Mouse (Mus musculus) adrenal gland, postnatal 14 days (tissue): ENCODE measurements around the gene Gng12. TPM values are rescaled to one million over a fixed set of nuclear protein-coding genes. Genes with fewer than 3 reads are reported as not detected.
"Not testable (repeated sequence)": the region's sequence is repeated elsewhere in the genome, so short reads cannot be mapped to it uniquely, and the experiment has no call there.

Experiments used
- DNase-seq: peaks from one replicate; pipeline ENCODE4 v3.0.0; 2021; ENCODE audit warnings: mixed read lengths
- total RNA-seq: library from RNA; stranded (reverse); gene quantifications from 2 replicates; pipeline ENCODE4 v1.2.3, GENCODE M21; 2021

Gng12 gene
- total RNA-seq, 1 experiment from 2014 or later, result 85.3 TPM

DNA sequence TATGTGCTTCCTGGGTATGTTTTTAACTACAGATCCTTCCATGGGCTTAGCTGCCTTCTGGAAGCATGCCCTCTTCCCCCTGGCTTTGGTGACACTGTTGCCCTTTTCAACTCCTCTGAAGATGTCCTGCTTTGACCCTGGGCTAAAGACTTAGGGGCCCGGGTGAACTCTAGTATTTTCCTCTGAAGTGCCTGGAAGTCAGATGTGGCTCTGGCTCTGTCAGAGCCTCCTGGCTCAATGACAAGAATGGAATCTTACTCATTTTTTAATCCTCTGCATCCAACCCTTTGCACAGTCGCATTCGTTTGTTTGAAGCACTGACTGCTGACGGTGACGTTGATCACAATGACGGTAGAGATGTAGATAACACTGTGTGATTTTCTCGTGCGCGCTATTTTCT is 96.0 kb downstream of the Gng12 start:
- DNase-seq, result peak; percentile 25

DNA sequence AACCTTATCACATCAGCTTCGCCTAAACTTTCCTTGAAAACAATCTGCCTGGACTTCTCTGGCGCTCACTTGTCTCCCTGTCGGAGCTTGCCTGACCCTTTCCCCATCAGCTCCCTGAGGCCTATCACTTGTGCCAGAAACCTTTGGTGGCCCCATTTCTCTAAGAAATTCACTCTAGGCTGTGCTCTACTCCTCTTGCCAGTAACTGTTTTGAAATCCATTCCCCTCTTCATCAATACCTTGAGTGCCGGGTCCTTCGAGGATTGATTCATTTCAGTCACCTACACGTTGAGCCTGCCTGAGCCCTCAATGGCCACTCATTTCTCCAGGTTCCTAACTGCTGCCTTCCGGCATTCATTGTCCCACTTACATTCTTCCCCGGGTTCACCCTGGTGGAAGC is 96.6 kb downstream of the Gng12 start:
- peak; percentile 35 for DNase-seq

DNA sequence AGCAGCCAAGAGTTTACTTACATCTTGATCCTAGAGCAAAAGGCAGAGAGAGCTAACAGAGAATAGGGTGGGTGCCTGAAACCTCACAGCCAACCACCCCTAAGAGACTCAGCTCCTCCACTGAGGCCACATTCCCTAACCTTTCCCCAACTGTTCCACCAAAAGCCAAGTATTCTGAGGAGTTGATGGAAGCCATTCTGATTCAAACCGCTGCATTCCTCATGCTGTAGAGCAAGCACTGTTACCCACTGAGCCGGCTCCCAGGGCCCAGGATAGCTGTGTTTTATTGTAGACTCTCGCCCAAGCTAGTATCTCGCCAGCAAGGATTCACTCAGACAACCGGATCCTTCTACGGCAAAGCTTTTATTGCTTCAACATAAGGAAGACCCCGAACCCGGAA is 98.8 kb downstream of the Gng12 start:
- no peak for DNase-seq

DNA sequence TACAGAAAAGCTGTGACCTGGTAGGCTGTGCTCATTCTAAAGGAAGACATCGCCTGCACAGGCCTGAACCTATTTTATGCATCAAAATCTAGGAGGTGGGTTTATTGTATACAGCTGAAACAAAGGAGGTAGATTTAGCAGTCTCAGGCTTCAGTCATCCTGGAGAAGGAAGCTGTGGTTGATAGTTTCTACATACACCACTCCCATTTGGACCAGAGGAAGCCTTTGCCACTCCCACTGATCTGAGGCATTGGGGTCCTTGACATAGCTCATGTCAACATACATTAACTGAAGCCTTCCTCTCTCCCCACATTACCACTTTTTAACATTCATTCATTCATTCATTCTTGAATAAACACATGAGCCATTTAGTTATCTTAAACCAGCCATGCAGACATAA is 99.6 kb downstream of the Gng12 start:
- no peak for DNase-seq

DNA sequence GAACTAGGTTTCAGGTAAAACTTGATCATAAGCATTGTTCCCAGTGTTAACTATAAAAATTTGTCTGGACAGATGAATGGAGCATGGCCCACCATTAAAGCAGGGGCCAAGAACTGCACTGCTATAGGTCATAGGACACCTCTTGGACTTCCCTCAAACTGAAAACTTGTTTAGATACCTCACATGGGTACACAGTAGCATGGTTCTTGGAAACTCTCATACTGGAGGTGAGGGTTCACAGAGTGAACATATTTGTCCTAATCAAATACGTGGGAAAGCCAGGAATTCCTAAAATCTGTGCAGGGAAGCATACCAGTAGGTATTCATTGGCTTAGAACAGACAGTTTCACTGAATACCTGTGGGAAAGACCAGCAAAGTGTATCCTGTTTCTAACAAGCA is 100.1 kb downstream of the Gng12 start:
- DNase-seq, result no peak

DNA sequence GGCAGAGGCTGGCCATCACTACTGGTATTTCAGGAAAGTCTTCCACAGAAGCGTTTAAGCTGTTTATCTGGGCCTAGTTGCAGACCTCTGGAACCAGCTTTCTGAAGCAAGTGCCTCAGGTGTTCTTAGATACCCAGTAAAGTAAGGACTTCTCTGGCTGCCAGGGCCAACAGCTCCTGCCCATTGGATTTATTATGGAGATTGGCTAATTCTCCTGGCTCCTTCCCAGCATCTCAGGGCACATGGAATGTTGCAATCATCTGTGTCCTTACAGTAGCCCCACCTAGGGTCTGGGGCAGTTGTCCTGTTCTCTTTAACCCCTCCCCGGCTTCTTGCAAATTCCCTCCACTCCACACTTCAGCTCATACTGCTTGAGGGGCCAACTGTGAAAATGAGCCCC is 102.4 kb downstream of the Gng12 start:
- DNase-seq, result peak; percentile 70

DNA sequence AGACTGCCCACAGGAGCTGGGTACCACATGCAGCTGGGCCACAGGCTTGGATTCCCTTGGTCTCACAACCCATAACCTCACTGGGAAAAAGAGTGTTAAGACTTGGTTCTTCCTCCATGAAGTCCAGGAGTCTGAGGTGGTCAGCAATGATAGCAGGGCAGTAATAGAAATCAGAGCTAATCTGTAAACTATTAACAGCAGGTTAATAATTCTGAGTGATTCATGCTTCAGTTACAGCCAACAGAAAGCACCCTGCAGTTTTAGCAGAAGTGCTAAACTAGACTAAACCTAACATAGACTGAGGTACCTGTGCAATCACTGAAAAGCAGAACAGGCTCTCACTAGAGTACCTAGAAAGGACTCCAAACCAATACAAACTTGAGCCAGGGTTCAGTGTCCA is 103.6 kb downstream of the Gng12 start:
- no peak for DNase-seq

DNA sequence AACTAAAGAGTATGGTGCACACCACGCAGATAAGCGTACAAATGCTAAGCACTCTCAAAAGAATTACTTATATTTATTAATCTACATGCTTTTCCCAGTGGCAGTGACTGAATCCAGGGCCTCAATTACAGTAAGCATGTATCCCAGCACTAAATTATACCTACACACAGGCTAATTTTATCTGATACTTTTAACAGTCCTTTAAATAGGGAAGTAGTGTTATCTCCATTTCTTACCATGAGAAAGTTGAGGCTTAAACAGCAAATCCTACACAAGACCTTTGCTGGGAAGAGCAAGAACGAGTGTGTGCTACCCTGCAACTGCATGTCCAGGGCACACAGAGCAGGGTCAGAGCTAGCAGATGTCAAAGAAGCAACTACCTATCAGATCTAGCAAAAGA is 113.7 kb downstream of the Gng12 start:
- DNase-seq, result no peak

DNA sequence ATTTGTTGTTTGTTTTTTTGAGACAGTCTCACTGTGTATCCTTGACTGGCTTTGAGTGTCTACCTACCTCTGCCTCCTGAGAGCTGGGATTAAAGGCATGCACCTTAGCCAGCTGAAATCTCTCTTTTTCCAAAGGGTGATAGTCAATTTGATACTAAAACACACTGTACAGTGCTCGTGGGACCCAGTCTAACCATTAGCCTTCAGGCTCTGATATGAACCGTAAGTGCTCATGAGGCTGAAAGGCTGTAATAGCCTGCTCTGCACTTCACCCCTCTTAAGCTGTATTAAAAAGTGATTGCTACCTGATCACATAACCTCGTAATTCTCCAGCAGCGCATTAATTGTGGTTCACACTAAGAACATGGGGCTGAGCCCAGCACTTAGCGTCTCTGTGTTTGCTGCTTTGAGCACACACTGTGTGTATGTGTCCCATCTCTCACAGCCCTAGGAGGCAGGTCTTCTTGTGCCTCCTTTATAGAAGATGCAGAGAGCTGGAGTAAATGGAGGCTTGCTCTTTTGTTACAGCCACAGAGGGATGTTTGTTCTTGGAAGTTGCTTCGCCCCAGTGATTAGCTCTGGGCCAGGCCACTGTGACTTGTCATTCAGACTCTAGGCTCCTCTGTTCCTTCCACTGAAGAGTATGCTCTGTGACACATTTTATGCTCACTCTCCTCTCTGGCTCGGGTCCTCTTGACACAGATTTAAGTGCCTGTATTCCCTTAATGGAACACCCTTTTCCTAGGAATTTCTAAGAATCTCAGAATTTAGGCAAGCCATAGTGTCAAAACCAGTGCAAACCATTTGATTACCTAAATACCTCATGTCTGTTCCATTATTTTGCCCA is 114.4 kb downstream of the Gng12 start:
- DNase-seq, result no peak

DNA sequence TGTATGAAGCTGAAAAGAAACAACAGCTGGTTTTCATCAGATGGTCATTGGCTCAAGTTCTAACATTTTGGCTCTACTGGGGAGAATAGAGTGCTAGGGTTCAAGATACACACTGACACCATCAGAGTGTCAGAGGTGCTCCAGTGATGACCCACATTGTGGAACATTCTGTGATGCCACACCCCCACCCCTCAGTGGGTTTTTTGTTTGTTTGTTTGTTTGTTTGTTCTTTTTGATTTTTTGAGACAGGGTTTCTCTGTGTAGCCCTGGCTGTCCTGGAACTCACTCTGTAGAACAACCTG is 115.0 kb downstream of the Gng12 start:
- no peak for DNase-seq

DNA sequence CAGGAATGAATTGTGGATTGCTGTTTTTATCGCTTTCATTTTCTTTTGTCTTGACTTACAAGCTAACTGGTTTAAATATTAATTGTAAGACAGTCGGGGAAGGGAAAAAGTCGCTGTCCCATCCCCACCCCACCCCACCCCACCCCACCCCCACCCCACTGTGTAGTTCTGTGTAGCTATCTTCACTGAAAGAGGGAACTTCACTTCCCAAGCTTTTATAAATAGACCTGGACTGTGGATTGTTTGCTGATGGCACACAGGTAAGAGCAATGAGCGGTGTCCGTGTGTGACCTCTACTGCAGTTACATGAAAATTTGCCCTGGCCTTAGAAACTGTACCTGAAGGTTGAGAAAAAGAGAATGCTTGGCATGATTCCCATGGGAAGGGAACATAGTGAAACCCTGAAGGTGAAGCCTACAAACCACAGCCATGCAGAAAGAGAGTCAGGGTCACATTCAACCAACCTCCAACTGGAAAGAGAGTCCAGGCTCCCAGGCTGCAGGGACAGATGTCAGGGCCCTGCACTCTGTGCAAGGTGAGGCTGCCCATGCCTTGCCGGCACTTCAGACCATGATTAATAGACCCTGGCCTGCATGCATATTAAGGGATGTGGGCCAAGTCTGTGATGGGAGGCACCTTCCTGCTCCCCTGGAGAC is 117.2 kb downstream of the Gng12 start:
- no peak for DNase-seq

DNA sequence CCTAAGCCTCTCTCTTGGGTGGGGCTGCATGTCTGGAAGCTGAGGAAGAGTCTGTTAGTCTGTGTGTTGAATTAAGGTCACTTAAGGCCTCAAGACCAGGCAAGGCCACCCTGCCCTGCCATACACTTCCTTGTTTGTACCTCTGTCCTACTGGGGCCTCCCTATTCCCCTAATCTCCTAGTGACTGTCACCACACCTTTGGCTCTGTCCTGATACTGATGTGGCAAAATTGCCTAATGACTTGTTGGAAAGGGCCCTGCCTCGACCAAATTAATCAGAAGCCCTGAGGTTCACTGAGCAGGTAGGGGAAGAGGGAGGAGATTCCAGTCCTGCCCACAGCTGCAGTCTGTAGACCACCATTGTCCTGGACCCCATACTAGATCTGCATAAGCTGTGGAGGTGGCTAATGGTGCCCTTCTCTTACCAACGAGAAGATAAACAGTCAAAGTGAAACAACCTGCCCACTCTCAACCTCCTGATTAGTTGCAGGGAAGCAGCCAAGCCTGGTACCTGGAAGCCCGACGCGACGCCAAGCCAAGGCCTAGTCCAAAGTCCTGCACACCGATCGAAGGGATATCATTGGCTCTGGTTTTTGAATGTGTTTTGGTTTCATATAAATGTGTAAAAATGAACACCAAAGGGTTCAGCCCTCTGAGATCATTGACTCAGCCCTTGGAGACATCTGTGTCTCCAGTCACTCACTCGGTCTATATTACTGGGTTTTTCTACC is 117.9 kb downstream of the Gng12 start:
- no peak for DNase-seq

DNA sequence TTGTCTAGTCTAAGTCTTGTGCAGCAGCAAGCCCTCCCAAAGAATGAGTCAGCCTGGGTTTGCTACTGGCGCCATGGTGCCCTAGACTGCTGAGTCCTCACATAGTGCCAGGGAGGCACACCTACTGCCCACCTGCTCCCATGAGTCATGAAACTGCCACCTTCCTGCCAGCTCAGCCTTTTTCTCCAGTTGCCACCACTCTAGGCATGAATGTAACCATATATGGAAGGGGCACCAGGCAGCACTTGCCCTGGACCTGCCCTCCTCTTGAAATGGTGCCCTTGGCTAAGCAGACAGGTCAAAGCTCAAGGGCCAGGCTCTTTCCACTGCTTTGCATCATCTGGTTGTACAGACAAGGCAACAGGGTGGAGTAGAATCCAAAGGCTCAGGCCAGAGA is 118.5 kb downstream of the Gng12 start:
- DNase-seq, result no peak

DNA sequence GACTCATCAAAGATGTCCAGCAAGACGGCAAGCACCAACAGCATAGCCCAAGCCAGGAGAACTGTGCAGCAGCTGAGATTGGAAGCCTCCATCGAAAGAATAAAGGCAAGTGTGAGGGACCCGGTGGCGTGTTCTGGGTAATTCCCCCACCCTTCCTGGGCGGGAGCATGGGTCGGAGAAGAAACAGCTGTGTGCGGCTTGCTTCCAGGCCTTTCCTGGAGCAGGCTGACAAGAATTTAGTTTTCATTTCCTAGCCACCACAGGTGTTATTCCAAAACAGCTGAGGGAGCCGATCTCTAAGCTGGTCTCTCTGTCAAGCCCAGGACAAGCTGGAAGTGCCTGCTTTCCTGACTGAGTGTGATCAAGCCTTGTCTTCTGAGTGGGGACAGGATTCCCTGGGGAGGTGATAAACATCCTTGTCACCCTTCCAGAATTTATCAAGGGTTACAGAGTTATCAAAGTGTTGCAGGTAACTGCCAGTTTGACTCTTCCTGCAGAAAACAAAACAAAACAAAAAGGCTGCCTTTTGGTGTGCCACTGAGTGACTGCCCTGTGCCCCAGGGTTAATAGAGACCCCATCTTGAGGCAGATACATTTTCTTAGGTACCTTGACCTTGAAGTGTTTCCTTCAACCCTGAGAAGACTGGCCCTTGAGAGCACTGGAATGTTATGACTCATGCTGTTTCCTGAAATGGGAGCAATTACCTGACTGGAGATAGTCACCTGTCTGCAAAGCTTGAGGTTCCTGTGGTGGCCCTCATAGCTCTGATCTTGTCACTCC is 119.7 kb downstream of the Gng12 start:
- no peak for DNase-seq

DNA sequence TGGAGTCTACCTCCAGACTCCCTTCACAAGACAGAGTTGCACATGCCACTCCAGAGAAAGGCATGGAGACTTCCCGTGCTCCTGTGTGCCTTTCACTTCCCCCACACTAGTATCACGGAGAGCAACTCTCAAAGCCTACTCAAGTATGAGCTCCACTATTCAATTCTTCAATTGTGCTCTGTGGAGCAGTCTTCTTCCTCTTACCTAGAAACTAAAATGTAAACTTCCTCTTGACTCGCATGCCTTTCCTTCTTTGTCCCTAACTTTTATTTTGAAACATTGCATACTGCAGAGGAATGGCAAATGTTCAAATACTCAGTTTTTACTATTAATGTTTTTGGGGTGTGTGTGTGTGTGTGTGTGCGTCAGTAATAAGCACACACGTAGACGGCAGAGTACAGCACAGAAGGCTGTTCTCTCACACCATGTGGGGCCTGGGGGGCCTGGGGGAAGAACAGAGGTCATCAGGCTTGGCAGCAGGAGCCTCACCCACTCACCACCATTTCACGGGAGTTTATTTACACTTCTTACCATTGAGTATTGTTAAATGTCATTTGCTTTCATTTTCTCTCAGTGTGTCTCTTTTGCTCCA is 120.4 kb downstream of the Gng12 start:
- no peak for DNase-seq

DNA sequence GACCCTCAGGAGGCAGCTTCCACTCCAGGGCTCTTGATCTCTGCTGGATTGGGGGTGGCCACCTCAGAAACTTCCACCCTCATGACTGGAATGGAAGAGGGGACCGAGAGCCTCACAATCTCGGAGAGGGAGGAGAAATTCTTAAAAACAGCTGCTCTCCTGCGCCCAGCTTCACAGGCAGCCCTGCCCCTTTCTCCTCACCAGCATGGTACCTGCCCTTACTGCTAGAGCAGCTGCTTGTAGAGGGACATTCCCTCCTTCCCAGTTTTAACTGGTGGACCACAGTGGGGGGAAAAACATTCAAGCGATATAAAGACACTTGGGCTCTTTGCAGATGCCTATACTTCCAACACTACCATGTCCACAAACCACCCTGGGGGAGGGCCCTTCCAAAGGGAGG is 122.2 kb downstream of the Gng12 start:
- no peak for DNase-seq

DNA sequence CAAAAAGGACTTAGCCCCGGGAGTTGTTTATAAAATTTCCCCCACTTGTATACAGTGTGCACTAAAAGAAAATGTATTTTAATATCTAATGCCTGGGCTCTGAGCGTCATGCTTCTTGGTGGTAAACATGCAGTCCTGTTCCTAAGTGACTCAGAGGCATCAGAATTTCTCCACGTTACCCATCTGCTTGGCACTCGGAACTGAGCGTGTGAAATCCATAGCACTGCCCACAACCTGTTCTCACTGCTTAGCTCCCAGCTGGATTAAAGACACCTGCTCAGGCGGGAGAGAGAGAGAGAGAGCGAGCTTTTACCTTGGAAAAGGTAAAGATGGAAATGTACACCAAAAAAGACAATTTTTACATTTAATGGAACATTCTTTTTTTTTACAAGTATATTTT is 122.8 kb downstream of the Gng12 start:
- not testable (repeated sequence) for DNase-seq

DNA sequence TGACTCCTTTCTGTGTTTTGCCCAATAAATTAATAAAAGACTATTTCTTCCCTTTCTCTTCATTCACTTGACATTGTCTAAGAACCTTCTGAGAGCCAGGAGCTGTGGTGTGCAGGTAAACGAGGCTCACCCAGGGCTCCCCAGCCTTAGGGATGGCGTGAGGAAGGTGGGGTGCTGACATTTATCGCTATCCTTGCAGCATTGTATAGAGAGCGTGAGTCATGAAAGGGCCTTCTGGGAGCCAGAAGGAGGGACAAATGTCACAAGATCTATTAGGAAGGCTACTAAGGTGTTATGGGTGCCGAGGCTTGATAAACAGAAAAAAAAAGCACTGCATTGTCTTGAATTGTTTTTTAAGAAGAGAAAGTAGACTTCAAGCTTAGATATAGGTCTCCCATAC is 125.1 kb downstream of the Gng12 start:
- no peak for DNase-seq

DNA sequence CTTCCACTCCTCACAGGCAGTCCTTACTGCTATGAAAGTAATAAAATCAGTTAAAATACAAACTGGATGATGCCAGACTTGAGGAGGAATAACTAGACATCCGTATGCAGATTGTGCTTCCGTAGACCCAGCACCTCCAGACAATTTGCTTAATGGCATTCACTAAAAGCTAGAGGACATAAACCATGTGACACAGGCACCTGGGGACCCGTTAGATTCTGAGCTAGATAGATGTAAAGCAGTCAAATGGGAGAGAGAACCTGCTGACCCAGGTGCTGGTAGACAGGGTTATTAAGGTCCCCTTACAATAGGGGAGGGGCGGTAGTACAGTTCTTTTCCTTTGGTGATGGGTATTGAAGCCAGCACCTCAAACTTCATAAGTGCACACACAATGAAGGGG is 127.5 kb downstream of the Gng12 start:
- no peak for DNase-seq

DNA sequence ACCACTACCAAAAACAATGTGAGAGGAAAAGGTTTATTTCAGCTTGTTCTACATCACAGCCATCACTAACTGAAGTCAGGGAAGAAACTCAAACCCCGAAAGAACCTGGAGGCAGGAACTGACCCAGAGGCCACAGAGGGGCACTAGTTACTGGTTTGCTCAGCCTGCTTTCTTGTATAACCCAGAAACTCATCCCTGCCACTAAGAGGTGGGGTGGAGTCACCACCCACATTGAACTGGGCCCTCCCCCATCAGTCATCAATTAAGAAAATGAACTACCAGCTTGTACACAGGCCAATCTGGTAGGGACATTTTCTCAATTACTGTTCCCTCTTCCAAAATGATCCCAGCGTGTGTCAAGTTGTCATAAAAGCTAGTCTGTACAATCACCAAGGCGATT is 130.5 kb downstream of the Gng12 start:
- DNase-seq, result no peak

DNA sequence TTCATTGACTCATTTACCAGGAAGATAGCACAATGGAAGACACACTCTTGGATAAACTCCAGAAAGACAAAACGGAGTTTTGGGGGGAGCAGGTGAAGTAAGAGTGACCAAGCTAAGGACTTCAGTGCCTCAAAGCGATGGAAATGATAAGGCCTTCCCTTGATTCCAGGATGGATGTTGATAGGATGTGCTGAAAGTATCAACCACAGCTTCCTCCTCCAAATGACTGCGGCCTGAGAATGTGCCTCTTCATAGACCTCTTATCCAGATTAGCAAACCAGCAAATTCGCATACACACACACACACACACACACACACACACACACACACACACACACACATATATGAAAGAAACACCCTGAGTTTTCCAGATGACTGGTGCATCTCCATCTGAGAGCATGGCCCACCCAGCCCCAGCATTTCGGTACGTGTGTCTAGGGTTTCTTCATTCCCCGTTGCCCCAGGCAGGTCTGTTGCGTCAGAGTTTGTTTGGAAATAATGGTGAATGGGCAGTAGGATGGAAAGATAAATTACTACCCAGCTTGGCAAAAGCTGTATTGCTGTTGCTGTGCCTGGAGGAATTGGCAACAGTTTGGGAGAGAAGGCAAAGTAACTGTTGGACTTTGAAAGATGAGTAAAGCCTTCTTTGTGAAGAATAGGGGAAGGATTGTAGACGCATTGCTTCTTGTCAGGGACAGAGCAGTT is 131.4 kb downstream of the Gng12 start:
- peak; percentile 52 for DNase-seq
